12 mouse cellular contexts compared by ENCODE assay signal in genomic region chr4:132524808-132525207, GRCm38 (mm10). TPM values are rescaled to one million over a fixed set of nuclear protein-coding genes. Genes with fewer than 3 reads are reported as not detected.
DNase-seq lines count a peak whose midpoint lies in the region; ATAC-seq and TF ChIP-seq lines count a peak whose summit lies in the region.
"Had no signal": no experiment of that assay in that cellular context is flagged by ENCODE, and none has a peak within 500 bp of the region (broad histone marks: within the 10 kb centered on the region; RNA-seq: fewer than 3 reads in every experiment).

No protein-coding gene starts in this region.

- H3K4me2 ChIP-seq in heart, embryonic 11.5 days, result peak overlapping the region; percentile 22; the same call in 1 of the 2 replicates
- no peak overlapping the region for H3K4me2 ChIP-seq in midbrain, embryonic 11.5 days
- no peak overlapping the region for H3K4me2 ChIP-seq in midbrain, embryonic 14.5 days (ENCODE audit: low read length)
- no peak overlapping the region for H3K4me2 ChIP-seq in heart, postnatal 0 days (ENCODE audit: low read depth, low read length)
- 0 out of 2 replicates have a peak overlapping the region, but pooled peaks have one; percentile 21 for H3K4me2 ChIP-seq in stomach, embryonic 16.5 days (ENCODE audit: low read depth, low read length)
- H3K4me2 ChIP-seq: hindbrain, embryonic 14.5 days had no signal

- TF ChIP-seq EP300 in heart, postnatal 0 days (IDR thresholded peaks at IDR 0.05; ENCODE audit: low read depth), result no peak

- no peak overlapping the region for H3K27ac ChIP-seq in heart, embryonic 11.5 days (ENCODE audit: low read depth, low read length)
- H3K27ac ChIP-seq in midbrain, embryonic 11.5 days (ENCODE audit: low read depth, low read length), result no peak overlapping the region
- H3K27ac ChIP-seq in midbrain, embryonic 14.5 days (replicated peaks; ENCODE audit: low read depth, low read length), result no peak overlapping the region
- H3K27ac ChIP-seq in heart, postnatal 0 days (ENCODE audit: low read depth), result peak overlapping the region; percentile 39; the same call in 1 of the 2 replicates
- peak overlapping the region; percentile 93 for H3K27ac ChIP-seq in stomach, embryonic 16.5 days (ENCODE audit: low read length)
- H3K27ac ChIP-seq: hindbrain, embryonic 14.5 days had no signal

- 53% methylated on average over 6 of the region's 6 CpGs for WGBS in heart, embryonic 11.5 days (ENCODE audit: insufficient replicate concordance)
- 46% methylated on average over 6 of the region's 6 CpGs for WGBS in midbrain, embryonic 11.5 days
- WGBS in midbrain, embryonic 14.5 days, result 43% methylated on average over 6 of the region's 6 CpGs
- WGBS in heart, postnatal 0 days, result 49% methylated on average over 6 of the region's 6 CpGs
- WGBS in stomach, embryonic 16.5 days, result 33% methylated on average over 6 of the region's 6 CpGs

- peaks cover 6% of the 10 kb centered on the region; the same call in 1 of the 2 replicates for H3K4me1 ChIP-seq in heart, embryonic 11.5 days (ENCODE audit: control insufficient read depth, insufficient read depth, low read length)
- H3K4me1 ChIP-seq in midbrain, embryonic 11.5 days (ENCODE audit: control insufficient read depth, insufficient read depth, low read length), result peaks cover 3% of the 10 kb centered on the region; the same call in 1 of the 2 replicates
- no peaks in the 10 kb centered on the region for H3K4me1 ChIP-seq in midbrain, embryonic 14.5 days (ENCODE audit: control insufficient read depth, insufficient read depth, low read length)
- H3K4me1 ChIP-seq in heart, postnatal 0 days (ENCODE audit: control insufficient read depth, insufficient read depth), result no peaks in the 10 kb centered on the region; the same call in 1 of the 2 replicates
- peaks cover 12% of the 10 kb centered on the region for H3K4me1 ChIP-seq in stomach, embryonic 16.5 days (ENCODE audit: control insufficient read depth, insufficient read depth, low read length)

- TF ChIP-seq CTCF in heart, postnatal 0 days (IDR thresholded peaks at IDR 0.05; ENCODE audit: low read depth), result no peak

- no peak for ATAC-seq in heart, embryonic 11.5 days (replicated peaks; ENCODE audit: insufficient number of reproducible peaks, low FRiP score, low TSS enrichment)
- ATAC-seq in midbrain, embryonic 11.5 days (ENCODE audit: low FRiP score), result no peak
- no peak for ATAC-seq in midbrain, embryonic 14.5 days (ENCODE audit: low FRiP score, low TSS enrichment)
- ATAC-seq in heart, postnatal 0 days (ENCODE audit: insufficient read depth, low read depth), result 0 out of 2 replicates have a peak, but pooled peaks have one; percentile 25
- ATAC-seq in stomach, embryonic 16.5 days (ENCODE audit: insufficient read depth, low FRiP score), result peak; percentile 80
- no peak for ATAC-seq in CD4-positive, CD25-positive, alpha-beta regulatory T cell, adult 4 months
- ATAC-seq: forebrain, embryonic 14.5 days had no signal

- DNase-seq in heart, postnatal 25 days (ENCODE audit: low spot score), result no peak
- no peak for DNase-seq in midbrain, embryonic 11.5 days (ENCODE audit: low spot score, missing footprints)
- no peak for DNase-seq in midbrain, embryonic 14.5 days
- DNase-seq in heart, postnatal 0 days (ENCODE audit: low spot score), result no peak
- DNase-seq in cerebellum, postnatal 36 days, result no peak
- DNase-seq: cerebellum, adult 11 months had no signal

- no peaks in the 10 kb centered on the region for H3K27me3 ChIP-seq in heart, embryonic 11.5 days (ENCODE audit: control insufficient read depth, insufficient read depth, low read length)
- H3K27me3 ChIP-seq in midbrain, embryonic 11.5 days (ENCODE audit: control insufficient read depth, insufficient read depth, low read length), result no peaks in the 10 kb centered on the region
- no peaks in the 10 kb centered on the region for H3K27me3 ChIP-seq in midbrain, embryonic 14.5 days (ENCODE audit: control insufficient read depth, insufficient read depth, low read length)
- no peaks in the 10 kb centered on the region for H3K27me3 ChIP-seq in heart, postnatal 0 days (ENCODE audit: control insufficient read depth, insufficient read depth, low read length)
- no peaks in the 10 kb centered on the region for H3K27me3 ChIP-seq in stomach, embryonic 16.5 days (ENCODE audit: control insufficient read depth, insufficient read depth, low read length)
- H3K27me3 ChIP-seq: megakaryocyte, embryonic 14.5 days had no signal

- H3K9ac ChIP-seq in heart, embryonic 11.5 days (ENCODE audit: low read depth, low read length), result peak overlapping the region; percentile 22; the same call in 1 of the 2 replicates
- H3K9ac ChIP-seq in midbrain, embryonic 11.5 days (ENCODE audit: low read length), result peak overlapping the region; percentile 27; the same call in 1 of the 2 replicates
- no peak overlapping the region for H3K9ac ChIP-seq in midbrain, embryonic 14.5 days (replicated peaks; ENCODE audit: low read length)
- no peak overlapping the region for H3K9ac ChIP-seq in heart, postnatal 0 days (replicated peaks; ENCODE audit: low read depth, low read length)
- H3K9ac ChIP-seq in stomach, embryonic 16.5 days (ENCODE audit: low read length), result peak overlapping the region; percentile 28; the same call in 1 of the 2 replicates
- H3K9ac ChIP-seq: hindbrain, embryonic 14.5 days had no signal

- no peak overlapping the region for H3K4me3 ChIP-seq in heart, embryonic 11.5 days (ENCODE audit: low read depth, low read length)
- no peak overlapping the region for H3K4me3 ChIP-seq in midbrain, embryonic 11.5 days (ENCODE audit: low read depth, low read length)
- no peak overlapping the region for H3K4me3 ChIP-seq in midbrain, embryonic 14.5 days (replicated peaks; ENCODE audit: low read depth, low read length)
- H3K4me3 ChIP-seq in heart, postnatal 0 days (ENCODE audit: low read depth, low read length), result no peak overlapping the region
- no peak overlapping the region for H3K4me3 ChIP-seq in stomach, embryonic 16.5 days (replicated peaks; ENCODE audit: low read length)
- H3K4me3 ChIP-seq: megakaryocyte, embryonic 14.5 days had no signal

- intact Hi-C loops in heart, postnatal 25 days (cut with DNase I), result no loop called here

- no peaks in the 10 kb centered on the region for H3K9me3 ChIP-seq in heart, embryonic 11.5 days (replicated peaks; ENCODE audit: control insufficient read depth, low read length)
- H3K9me3 ChIP-seq in midbrain, embryonic 11.5 days (ENCODE audit: control insufficient read depth, low read length), result no peaks in the 10 kb centered on the region
- H3K9me3 ChIP-seq in midbrain, embryonic 14.5 days (ENCODE audit: control insufficient read depth, low read length), result no peaks in the 10 kb centered on the region
- H3K9me3 ChIP-seq in heart, postnatal 0 days (replicated peaks; ENCODE audit: control insufficient read depth, low read length), result no peaks in the 10 kb centered on the region
- no peaks in the 10 kb centered on the region for H3K9me3 ChIP-seq in stomach, embryonic 16.5 days (replicated peaks; ENCODE audit: control insufficient read depth, low read length)
- H3K9me3 ChIP-seq: megakaryocyte, embryonic 14.5 days had no signal

- H3K36me3 ChIP-seq in heart, embryonic 11.5 days (ENCODE audit: control insufficient read depth, insufficient read depth, low read length), result no peaks in the 10 kb centered on the region; the same call in 1 of the 2 replicates
- H3K36me3 ChIP-seq in midbrain, embryonic 11.5 days (ENCODE audit: control insufficient read depth, insufficient read depth, low read length), result no peaks in the 10 kb centered on the region
- H3K36me3 ChIP-seq in midbrain, embryonic 14.5 days (ENCODE audit: control insufficient read depth, insufficient read depth, low read length), result peaks cover 4% of the 10 kb centered on the region; the same call in 1 of the 2 replicates
- peaks cover 4% of the 10 kb centered on the region; the same call in 1 of the 2 replicates for H3K36me3 ChIP-seq in heart, postnatal 0 days (replicated peaks; ENCODE audit: control insufficient read depth, insufficient read depth, low read length)
- H3K36me3 ChIP-seq in stomach, embryonic 16.5 days (ENCODE audit: control insufficient read depth, insufficient read depth, low read length), result no peaks in the 10 kb centered on the region

RNA-seq across cellular contexts. Expression of gene Atpif1, which starts 8.7 kb away (rescaled TPM):
- polyA plus RNA-seq in heart, embryonic 11.5 days (2014; fragmentation: Nextera tagmentation; extraction: Ambion mirVana), result 1,210 and 1,262 TPM in 2 replicates
- 100 to 1,000 TPM; 301 to 320 TPM for total RNA-seq in heart, postnatal 25 days (2021)
- polyA plus RNA-seq in midbrain, embryonic 11.5 days (2014; fragmentation: Nextera tagmentation; extraction: Ambion mirVana), result 1,016 and 1,079 TPM in 2 replicates
- polyA plus RNA-seq in midbrain, embryonic 14.5 days (2014; fragmentation: Nextera tagmentation; extraction: Ambion mirVana), result 1,327 and 1,547 TPM in 2 replicates
- total RNA-seq in heart, postnatal 0 days (2014; rRNA removed; ENCODE audit: low replicate concordance), result 340 and 524 TPM in 2 replicates
- 2,178 and 2,289 TPM in 2 replicates for polyA plus RNA-seq in heart, postnatal 0 days (2015; fragmentation: Nextera tagmentation; extraction: Ambion mirVana)
- 1,031 and 1,078 TPM in 2 replicates for polyA plus RNA-seq in stomach, embryonic 16.5 days (2015; fragmentation: Nextera tagmentation; extraction: Ambion mirVana)
- 100 to 1,000 TPM; 163 to 184 TPM for polyA plus RNA-seq in CD4-positive, CD25-positive, alpha-beta regulatory T cell, adult 4 months (2017; shearing (Covaris generic))

RNA-seq across cellular contexts. Expression of gene Dnajc8, which starts 10.5 kb away (rescaled TPM):
- 157 and 162 TPM in 2 replicates for polyA plus RNA-seq in heart, embryonic 11.5 days (2014; fragmentation: Nextera tagmentation; extraction: Ambion mirVana)
- total RNA-seq in heart, postnatal 25 days (2021), result 10 to 100 TPM; 49.4 to 57.1 TPM
- polyA plus RNA-seq in midbrain, embryonic 11.5 days (2014; fragmentation: Nextera tagmentation; extraction: Ambion mirVana), result 228 and 245 TPM in 2 replicates
- 149 and 152 TPM in 2 replicates for polyA plus RNA-seq in midbrain, embryonic 14.5 days (2014; fragmentation: Nextera tagmentation; extraction: Ambion mirVana)
- total RNA-seq in heart, postnatal 0 days (2014; rRNA removed; ENCODE audit: low replicate concordance), result 64.0 and 104 TPM in 2 replicates
- 94.1 and 96.2 TPM in 2 replicates for polyA plus RNA-seq in heart, postnatal 0 days (2015; fragmentation: Nextera tagmentation; extraction: Ambion mirVana)
- polyA plus RNA-seq in stomach, embryonic 16.5 days (2015; fragmentation: Nextera tagmentation; extraction: Ambion mirVana), result 138 and 149 TPM in 2 replicates
- 100 to 1,000 TPM; 322 to 338 TPM for polyA plus RNA-seq in CD4-positive, CD25-positive, alpha-beta regulatory T cell, adult 4 months (2017; shearing (Covaris generic))

RNA-seq across cellular contexts. Expression of gene Sesn2, which starts 14.5 kb away (rescaled TPM):
- polyA plus RNA-seq in heart, embryonic 11.5 days (2014; fragmentation: Nextera tagmentation; extraction: Ambion mirVana), result 4.1 and 6.2 TPM in 2 replicates
- 1 to 10 TPM; 2.5 to 3.3 TPM for total RNA-seq in heart, postnatal 25 days (2021)
- 4.9 and 5.1 TPM in 2 replicates for polyA plus RNA-seq in midbrain, embryonic 11.5 days (2014; fragmentation: Nextera tagmentation; extraction: Ambion mirVana)
- 4.7 and 5.5 TPM in 2 replicates for polyA plus RNA-seq in midbrain, embryonic 14.5 days (2014; fragmentation: Nextera tagmentation; extraction: Ambion mirVana)
- 6.2 and 8.9 TPM in 2 replicates for total RNA-seq in heart, postnatal 0 days (2014; rRNA removed; ENCODE audit: low replicate concordance)
- 5.0 and 5.2 TPM in 2 replicates for polyA plus RNA-seq in heart, postnatal 0 days (2015; fragmentation: Nextera tagmentation; extraction: Ambion mirVana)
- 12.4 and 13.7 TPM in 2 replicates for polyA plus RNA-seq in stomach, embryonic 16.5 days (2015; fragmentation: Nextera tagmentation; extraction: Ambion mirVana)
- 1 to 10 TPM; 1.6 to 2.4 TPM for polyA plus RNA-seq in CD4-positive, CD25-positive, alpha-beta regulatory T cell, adult 4 months (2017; shearing (Covaris generic))

RNA-seq across cellular contexts. Expression of gene Ptafr, which starts 39.1 kb away (rescaled TPM):
- polyA plus RNA-seq in heart, embryonic 11.5 days (2014; fragmentation: Nextera tagmentation; extraction: Ambion mirVana), result 0.23 and 0.40 TPM in 2 replicates
- total RNA-seq in heart, postnatal 25 days (2021), result 1 to 10 TPM; 1.6 to 2.1 TPM
- polyA plus RNA-seq in midbrain, embryonic 11.5 days (2014; fragmentation: Nextera tagmentation; extraction: Ambion mirVana), result 0.31 and 0.63 TPM in 2 replicates
- polyA plus RNA-seq in midbrain, embryonic 14.5 days (2014; fragmentation: Nextera tagmentation; extraction: Ambion mirVana), result 0.13 and 0.37 TPM in 2 replicates
- total RNA-seq in heart, postnatal 0 days (2014; rRNA removed; ENCODE audit: low replicate concordance), result 0.08 and 1.5 TPM in 2 replicates
- 0.61 and 0.71 TPM in 2 replicates for polyA plus RNA-seq in heart, postnatal 0 days (2015; fragmentation: Nextera tagmentation; extraction: Ambion mirVana)
- polyA plus RNA-seq in stomach, embryonic 16.5 days (2015; fragmentation: Nextera tagmentation; extraction: Ambion mirVana), result 1.0 and 1.2 TPM in 2 replicates
- 1 to 10 TPM; 3.8 to 4.2 TPM for polyA plus RNA-seq in CD4-positive, CD25-positive, alpha-beta regulatory T cell, adult 4 months (2017; shearing (Covaris generic))

Comparison
In these comparisons a context has a peak if more than half of its experiments do, and no peak if none do; other contexts are left out.
1. ATAC-seq: peak in heart, postnatal 0 days (single experiment) and stomach, embryonic 16.5 days (single experiment); none in heart, embryonic 11.5 days (single experiment), midbrain, embryonic 11.5 days (single experiment), midbrain, embryonic 14.5 days (single experiment) and CD4-positive, CD25-positive, alpha-beta regulatory T cell, adult 4 months (single experiment).
2. H3K27ac ChIP-seq: peak in heart, postnatal 0 days (single experiment) and stomach, embryonic 16.5 days (single experiment); none in heart, embryonic 11.5 days (single experiment), midbrain, embryonic 11.5 days (single experiment) and midbrain, embryonic 14.5 days (single experiment).
3. H3K4me2 ChIP-seq: peak in heart, embryonic 11.5 days (single experiment) and stomach, embryonic 16.5 days (single experiment); none in midbrain, embryonic 11.5 days (single experiment), midbrain, embryonic 14.5 days (single experiment) and heart, postnatal 0 days (single experiment).
4. H3K9ac ChIP-seq: peak in heart, embryonic 11.5 days (single experiment), midbrain, embryonic 11.5 days (single experiment) and stomach, embryonic 16.5 days (single experiment); none in midbrain, embryonic 14.5 days (single experiment) and heart, postnatal 0 days (single experiment).